Mouse (Mus musculus) E14TG2a.4 (cell line): ENCODE measurements at regions not wholly inside any gene's neighbourhood (a gene's known extent, or its start where the extent isn't known, plus 50 kb on each side); places are given as distances from the start of the nearest gene placed in this dataset.

Source experiments
- H3K27me3 ChIP-seq: 2 replicates; pipeline ENCODE4 v1.6.1; 2014; ENCODE audit warnings: low read length, control low read depth; ENCODE audit not compliant: insufficient read depth
- H3K36me3 ChIP-seq: 2 replicates; pipeline ENCODE4 v1.6.1; 2014; ENCODE audit warnings: low read length, control low read depth; ENCODE audit not compliant: insufficient read depth
- H3K4me1 ChIP-seq: replicated peaks from 2 replicates; pipeline ENCODE4 v1.6.1; 2014; ENCODE audit warnings: low read depth, low read length, control low read depth
- H3K4me3 ChIP-seq: replicated peaks from 2 replicates; pipeline ENCODE4 v1.5.1; 2014; ENCODE audit warnings: mild to moderate bottlenecking, low read length
- H3K9me3 ChIP-seq: 2 replicates; pipeline ENCODE4 v1.6.1; 2014; ENCODE audit warnings: low read length, control low read depth
- CTCF ChIP-seq: conservative IDR thresholded peaks from 2 replicates; pipeline ENCODE4 v1.5.1; 2014; ENCODE audit warnings: low read length
- NANOG ChIP-seq: IDR thresholded peaks from 2 replicates; pipeline ENCODE4 v1.6.1; 2014; ENCODE audit warnings: borderline replicate concordance, low read length, mixed read lengths
- POU5F1 ChIP-seq: IDR thresholded peaks from 2 replicates; pipeline ENCODE4 v1.6.1; 2014; ENCODE audit warnings: low read length, borderline replicate concordance

GRCm38 (mm10) chr8:98403645-98404032, 1012.6 kb downstream of the Cdh8 start:
- H3K4me1 ChIP-seq: no peaks in the 10 kb centered on the region
- no peaks in the 10 kb centered on the region for H3K9me3 ChIP-seq
- TF ChIP-seq NANOG (no peak), CTCF (no peak), POU5F1 (no peak)
- H3K27me3 ChIP-seq: no peaks in the 10 kb centered on the region
- no peaks in the 10 kb centered on the region for H3K36me3 ChIP-seq
- H3K4me3 ChIP-seq: no peak overlapping the region

- no peaks in the 10 kb centered on the region for H3K9me3 ChIP-seq
- no peaks in the 10 kb centered on the region for H3K27me3 ChIP-seq
- H3K4me1 ChIP-seq: no peaks in the 10 kb centered on the region
- no peak for TF ChIP-seq POU5F1
- TF ChIP-seq NANOG: no peak
- TF ChIP-seq CTCF: no peak
- no peaks in the 10 kb centered on the region for H3K36me3 ChIP-seq
- no peak overlapping the region for H3K4me3 ChIP-seq
Observed at GRCm38 (mm10) chr8:98402852-98403644, 1013.2 kb downstream of the Cdh8 start.

- no peak overlapping the region for H3K4me3 ChIP-seq
- H3K4me1 ChIP-seq: peaks cover 11% of the 10 kb centered on the region
- TF ChIP-seq NANOG (no peak), CTCF (no peak; the same call in 1 of the 2 replicates), POU5F1 (no peak)
- no peaks in the 10 kb centered on the region for H3K36me3 ChIP-seq
- no peaks in the 10 kb centered on the region for H3K27me3 ChIP-seq
- no peaks in the 10 kb centered on the region for H3K9me3 ChIP-seq
Observed at GRCm38 (mm10) chr8:98381815-98382214, 1034.5 kb downstream of the Cdh8 start.

- no peaks in the 10 kb centered on the region for H3K36me3 ChIP-seq
- H3K9me3 ChIP-seq: no peaks in the 10 kb centered on the region
- H3K4me1 ChIP-seq: peaks cover 11% of the 10 kb centered on the region
- TF ChIP-seq CTCF (no peak), NANOG (no peak), POU5F1 (no peak)
- H3K27me3 ChIP-seq: no peaks in the 10 kb centered on the region
- H3K4me3 ChIP-seq: no peak overlapping the region
Observed at GRCm38 (mm10) chr8:98380387-98380786, 1035.9 kb downstream of the Cdh8 start.

GRCm38 (mm10) chr8:98377743-98378142, 1038.5 kb downstream of the Cdh8 start:
- Histone ChIP-seq H3K27me3 (no peaks in the 10 kb centered on the region), H3K4me1 (peaks cover 17% of the 10 kb centered on the region), H3K9me3 (no peaks in the 10 kb centered on the region)

GRCm38 (mm10) chr8:98372711-98373420, 1043.4 kb downstream of the Cdh8 start:
- Histone ChIP-seq H3K4me1 (peaks cover 9% of the 10 kb centered on the region), H3K9me3 (no peaks in the 10 kb centered on the region), H3K27me3 (no peaks in the 10 kb centered on the region), H3K36me3 (no peaks in the 10 kb centered on the region), H3K4me3 (no peak overlapping the region)
- no peak for TF ChIP-seq CTCF
- TF ChIP-seq POU5F1: no peak
- TF ChIP-seq NANOG: no peak

More at GRCm38 (mm10) chr8:98377743-98378142, 1038.5 kb downstream of the Cdh8 start:
- no peak overlapping the region for H3K4me3 ChIP-seq
- TF ChIP-seq POU5F1 (peak; percentile 70; the same call in 1 of the 2 replicates), CTCF (no peak), NANOG (peak; percentile 66; the same call in 1 of the 2 replicates)
- no peaks in the 10 kb centered on the region for H3K36me3 ChIP-seq

- Histone ChIP-seq H3K36me3 (no peaks in the 10 kb centered on the region), H3K27me3 (no peaks in the 10 kb centered on the region), H3K4me3 (no peak overlapping the region), H3K4me1 (no peaks in the 10 kb centered on the region), H3K9me3 (no peaks in the 10 kb centered on the region)
- TF ChIP-seq NANOG (no peak), POU5F1 (no peak), CTCF (no peak)
Observed at GRCm38 (mm10) chr8:98365378-98366095, 1050.7 kb downstream of the Cdh8 start.

- Histone ChIP-seq H3K4me1 (no peaks in the 10 kb centered on the region), H3K27me3 (no peaks in the 10 kb centered on the region), H3K4me3 (no peak overlapping the region), H3K36me3 (no peaks in the 10 kb centered on the region), H3K9me3 (no peaks in the 10 kb centered on the region)
- TF ChIP-seq POU5F1 (no peak), NANOG (no peak), CTCF (no peak)
Observed at GRCm38 (mm10) chr8:98337279-98337678, 1079.0 kb downstream of the Cdh8 start.
